Mouse (Mus musculus): ENCODE results near the gene Il21r.

The Il21r gene

GRCm38 (mm10) chr7:125603185-125603631 lies at the start of gene Il21r:
Gene Il21r, plus strand, starts transcription at chr7:125603429.
- no peak for DNase-seq (ENCODE audit: low read depth, low spot score)

GRCm38 (mm10) chr7:125553653-125554428 lies 49.4 kb upstream of the Il21r start:
- DNase-seq (ENCODE audit: low read depth, low spot score): no peak

- no peak for DNase-seq (ENCODE audit: low read depth, low spot score)
Measured at GRCm38 (mm10) chr7:125554456-125555114, 48.6 kb upstream of the Il21r start.

- no peak for DNase-seq (ENCODE audit: low read depth, low spot score)
Measured at GRCm38 (mm10) chr7:125555351-125555872, 47.8 kb upstream of the Il21r start.

GRCm38 (mm10) chr7:125556096-125556495 lies 47.1 kb upstream of the Il21r start:
- DNase-seq (ENCODE audit: low read depth, low spot score): no peak

- no peak for DNase-seq (ENCODE audit: low read depth, low spot score)
Measured at GRCm38 (mm10) chr7:125556865-125557264, 46.4 kb upstream of the Il21r start.

GRCm38 (mm10) chr7:125558401-125558945 lies 44.8 kb upstream of the Il21r start:
- DNase-seq (ENCODE audit: low read depth, low spot score): no peak

- DNase-seq (ENCODE audit: low read depth, low spot score): no peak
Measured at GRCm38 (mm10) chr7:125558997-125559396, 44.2 kb upstream of the Il21r start.

GRCm38 (mm10) chr7:125559537-125559936 lies 43.7 kb upstream of the Il21r start:
- DNase-seq (ENCODE audit: low read depth, low spot score): no peak

- DNase-seq (ENCODE audit: low read depth, low spot score): no peak
Measured at GRCm38 (mm10) chr7:125560146-125560785, 43.0 kb upstream of the Il21r start.

- DNase-seq (ENCODE audit: low read depth, low spot score): no peak
Measured at GRCm38 (mm10) chr7:125561085-125561690, 42.0 kb upstream of the Il21r start.

- no peak for DNase-seq (ENCODE audit: low read depth, low spot score)
Measured at GRCm38 (mm10) chr7:125562413-125562812, 40.8 kb upstream of the Il21r start.

GRCm38 (mm10) chr7:125563093-125563492 lies 40.1 kb upstream of the Il21r start:
- no peak for DNase-seq (ENCODE audit: low read depth, low spot score)

- no peak for DNase-seq (ENCODE audit: low read depth, low spot score)
Measured at GRCm38 (mm10) chr7:125564316-125565024, 38.8 kb upstream of the Il21r start.

GRCm38 (mm10) chr7:125565516-125566285 lies 37.5 kb upstream of the Il21r start:
- DNase-seq (ENCODE audit: low read depth, low spot score): no peak

GRCm38 (mm10) chr7:125566420-125566819 lies 36.8 kb upstream of the Il21r start:
- DNase-seq (ENCODE audit: low read depth, low spot score): no peak

- no peak for DNase-seq (ENCODE audit: low read depth, low spot score)
Measured at GRCm38 (mm10) chr7:125568888-125569287, 34.3 kb upstream of the Il21r start.

- DNase-seq (ENCODE audit: low read depth, low spot score): no peak
Measured at GRCm38 (mm10) chr7:125571891-125572290, 31.3 kb upstream of the Il21r start.

- DNase-seq (ENCODE audit: low read depth, low spot score): no peak
Measured at GRCm38 (mm10) chr7:125572737-125573136, 30.5 kb upstream of the Il21r start.

- DNase-seq (ENCODE audit: low read depth, low spot score): no peak
Measured at GRCm38 (mm10) chr7:125573849-125574248, 29.4 kb upstream of the Il21r start.
